Mouse (Mus musculus) left cerebral cortex, adult 8-10 months (tissue): ENCODE measurements at regions not wholly inside any gene's neighbourhood (a gene's known extent, or its start where the extent isn't known, plus 50 kb on each side); places are given as distances from the start of the nearest gene placed in this dataset.

Experiments used
- DNase-seq, 2 experiments: peaks; one replicate each; pipeline ENCODE4 v3.0.0; 2022; ENCODE audit warnings: low spot score in 2 of 2

GRCm38 (mm10) chr1:191486766-191487165, 83.7 kb upstream of the Ppp2r5a start:
- DNase-seq: no peak

DNA sequence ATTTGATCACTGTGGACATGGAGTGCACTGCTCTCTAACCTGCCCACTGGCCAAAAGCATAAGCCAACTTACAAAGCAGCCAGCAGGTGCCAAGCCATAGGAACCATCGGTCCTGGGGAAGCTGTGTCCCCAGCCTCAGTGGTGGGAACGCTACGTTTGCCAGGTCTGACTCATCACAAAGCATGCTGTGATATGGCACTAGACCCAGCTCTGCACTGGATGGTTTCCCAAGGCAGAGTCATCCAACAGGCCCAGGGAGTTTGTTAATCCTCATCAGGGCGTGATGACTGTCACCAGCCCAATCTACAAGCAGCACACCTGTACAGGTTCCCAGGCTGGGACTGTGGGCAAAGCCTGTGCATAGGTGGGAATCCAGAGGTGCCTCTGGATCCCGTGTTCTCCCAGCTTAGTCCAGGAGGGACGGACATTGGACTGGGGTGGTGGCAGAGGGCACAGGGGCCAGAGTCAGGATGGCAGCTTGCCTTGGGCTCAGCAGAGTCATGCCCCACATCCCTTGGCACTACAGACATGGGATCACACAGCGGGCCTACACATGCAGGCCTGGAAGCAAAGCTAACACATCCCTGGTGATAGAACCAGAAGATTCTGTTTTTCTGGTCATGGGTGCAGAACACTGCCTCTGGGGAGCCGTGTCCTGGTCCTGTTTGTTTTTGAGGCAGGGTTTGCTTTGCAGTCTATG, 81.8 kb upstream of the Ppp2r5a start:
- peak in 1 of 2 experiments; percentile 55 for DNase-seq

- no peak for DNase-seq
Observed at GRCm38 (mm10) chr1:191479906-191480379, 76.9 kb upstream of the Ppp2r5a start.

DNA sequence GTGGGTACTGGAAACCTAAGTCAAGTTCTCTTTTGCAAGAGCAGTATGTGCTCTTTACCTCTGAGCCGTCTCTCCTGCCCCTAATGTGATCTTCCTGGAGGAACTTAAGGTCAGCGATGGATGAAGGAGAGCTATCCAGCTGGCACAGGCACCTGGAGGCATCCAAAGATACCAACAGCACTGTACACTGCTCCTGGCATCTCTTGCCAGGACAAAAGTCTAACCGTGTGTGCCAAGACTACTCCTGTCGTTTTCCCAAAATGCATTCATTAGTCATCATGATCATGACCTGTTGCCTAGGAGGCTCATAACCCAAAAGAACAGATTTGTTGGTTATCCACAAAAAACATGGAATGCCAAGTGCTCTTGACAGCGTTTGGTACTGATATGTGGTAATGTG, 69.5 kb upstream of the Ppp2r5a start:
- no peak for DNase-seq

DNA sequence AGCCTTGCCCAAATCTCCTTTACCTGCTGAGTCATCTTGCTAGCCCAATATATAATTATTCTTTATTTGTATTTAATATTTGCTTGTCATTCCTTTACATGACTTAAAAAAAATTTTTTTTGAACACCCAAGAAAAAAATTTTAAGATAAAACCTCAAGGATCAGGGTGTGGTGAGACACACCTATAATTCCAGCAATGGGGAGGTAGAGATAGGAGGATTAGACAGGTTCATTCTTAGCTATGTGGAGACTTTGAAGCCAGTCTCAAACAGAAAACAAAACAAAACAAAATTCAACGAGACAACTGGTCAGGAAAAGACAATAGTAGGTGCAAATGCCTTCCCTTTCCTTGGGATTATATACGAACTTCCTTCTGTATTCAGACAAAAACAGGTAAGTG, 68.4 kb upstream of the Ppp2r5a start:
- DNase-seq: no peak

DNA sequence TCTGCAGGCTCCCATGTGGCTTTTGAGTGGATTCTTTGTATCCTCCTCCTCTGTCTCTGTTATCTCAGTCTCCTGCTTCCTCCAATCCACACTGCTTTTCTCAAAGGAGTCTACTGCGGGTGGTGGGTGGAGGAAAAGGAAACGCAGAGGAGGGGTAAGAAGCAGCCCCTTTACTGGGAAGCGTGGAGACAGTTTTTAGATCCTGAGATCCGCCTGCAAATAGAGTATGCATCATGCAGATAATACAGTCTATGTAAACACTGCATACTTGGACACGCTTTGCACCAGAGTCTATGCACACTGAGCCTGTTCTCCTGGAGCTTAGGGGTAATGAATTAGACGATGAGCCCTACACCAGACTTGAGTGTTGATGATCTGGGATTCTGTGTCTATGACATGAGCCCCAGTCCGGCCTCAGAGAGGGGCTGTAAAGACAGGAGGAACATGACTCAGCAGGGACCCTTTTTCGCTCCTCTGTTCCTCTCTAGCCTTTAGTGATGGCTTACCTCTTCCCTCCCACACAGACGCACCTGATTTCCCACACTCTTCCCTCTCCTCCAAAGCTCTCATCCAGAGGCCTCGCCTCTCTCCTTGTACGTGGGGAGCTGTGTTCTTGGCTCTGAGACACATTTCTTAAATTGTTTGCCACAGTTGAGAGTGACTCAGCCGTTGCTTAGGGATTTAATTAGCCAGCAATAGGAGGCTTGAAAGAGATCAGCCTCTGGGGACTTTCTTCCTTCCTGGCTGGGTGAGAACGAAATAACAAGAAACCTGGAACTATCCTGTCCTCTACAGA, 67.3 kb upstream of the Ppp2r5a start:
- DNase-seq: peak; percentile 47 to 82

GRCm38 (mm10) chr1:191468837-191469529, 65.9 kb upstream of the Ppp2r5a start:
- peak in 1 of 2 experiments; percentile 33 for DNase-seq

DNA sequence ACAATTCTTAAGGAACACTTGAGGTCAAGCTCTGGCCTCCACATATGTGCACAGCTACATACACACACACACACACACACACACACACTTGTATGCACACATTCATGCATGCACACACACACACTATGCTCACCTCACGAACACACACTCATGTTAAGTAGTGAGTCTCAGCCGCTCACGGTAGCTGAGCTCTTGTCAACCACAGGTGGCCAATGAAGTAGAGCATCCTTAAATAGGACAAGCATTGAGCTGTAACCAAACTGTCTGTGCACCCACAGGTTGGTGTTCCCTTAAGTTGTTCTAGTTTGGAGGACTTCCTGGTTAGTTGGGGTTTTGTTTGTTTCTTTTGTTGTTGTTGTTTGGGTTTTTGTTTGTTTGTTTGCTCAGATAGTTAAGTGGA, 63.2 kb upstream of the Ppp2r5a start:
- no peak for DNase-seq

DNA sequence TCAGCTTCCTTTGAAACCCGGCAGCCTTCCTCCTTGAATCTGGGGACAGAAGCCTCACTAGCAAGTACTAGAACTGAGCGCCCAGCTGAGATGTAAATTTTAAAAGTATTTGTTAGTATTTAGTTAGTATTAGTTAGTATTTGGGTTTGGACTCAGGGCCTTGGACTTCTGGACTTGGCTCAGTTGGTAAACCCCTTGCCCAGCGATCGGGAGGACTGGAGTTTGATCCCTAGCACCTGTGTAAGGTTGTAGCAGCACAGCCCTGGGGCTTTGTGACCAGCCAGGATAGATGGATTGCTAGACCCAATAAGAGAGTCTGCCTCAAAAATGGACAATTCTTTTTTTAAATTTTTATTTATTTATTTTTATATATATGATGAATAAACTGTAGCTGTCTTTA, 62.7 kb upstream of the Ppp2r5a start:
- DNase-seq: no peak

DNA sequence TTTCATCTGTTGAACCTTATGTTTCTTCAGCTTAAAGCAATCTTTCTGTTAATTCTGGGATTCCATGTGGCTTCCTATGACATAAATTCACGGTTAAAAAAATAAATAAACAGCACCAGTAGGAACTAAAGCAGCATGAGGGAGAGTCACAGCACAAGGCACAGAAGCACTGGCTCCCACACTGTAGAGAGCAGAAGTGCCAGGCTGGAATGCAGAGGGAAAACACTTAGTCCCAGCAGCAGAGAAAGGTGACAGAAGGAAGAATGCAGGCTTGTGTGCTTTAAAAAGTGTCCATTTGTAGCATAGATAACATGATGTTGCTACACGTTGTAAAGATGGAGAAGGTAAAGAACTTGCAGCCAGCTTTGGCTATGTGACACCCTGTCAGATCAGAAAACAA, 62.1 kb upstream of the Ppp2r5a start:
- DNase-seq: no peak

GRCm38 (mm10) chr1:191461811-191462491, 58.9 kb upstream of the Ppp2r5a start:
- DNase-seq: no peak

DNA sequence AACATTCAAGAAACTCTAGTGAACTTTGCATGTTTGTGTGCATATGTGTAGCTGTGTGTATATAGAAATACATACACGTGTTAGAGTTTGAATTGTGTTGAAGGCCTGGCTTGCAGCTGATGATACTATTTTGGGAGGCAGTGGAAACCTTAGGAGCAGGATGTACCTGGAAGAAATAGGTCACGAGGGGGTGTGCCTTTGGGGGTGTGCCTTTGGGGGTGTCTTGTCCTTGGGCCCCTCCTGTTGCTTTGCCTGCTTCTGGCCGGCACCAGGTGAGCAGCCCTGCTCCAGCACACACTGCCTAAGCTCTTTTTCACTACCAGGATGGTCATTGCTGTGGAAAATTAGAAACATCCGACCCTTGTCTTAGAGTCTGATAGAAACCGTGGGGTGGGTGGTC, 56.0 kb upstream of the Ppp2r5a start:
- no peak for DNase-seq

DNA sequence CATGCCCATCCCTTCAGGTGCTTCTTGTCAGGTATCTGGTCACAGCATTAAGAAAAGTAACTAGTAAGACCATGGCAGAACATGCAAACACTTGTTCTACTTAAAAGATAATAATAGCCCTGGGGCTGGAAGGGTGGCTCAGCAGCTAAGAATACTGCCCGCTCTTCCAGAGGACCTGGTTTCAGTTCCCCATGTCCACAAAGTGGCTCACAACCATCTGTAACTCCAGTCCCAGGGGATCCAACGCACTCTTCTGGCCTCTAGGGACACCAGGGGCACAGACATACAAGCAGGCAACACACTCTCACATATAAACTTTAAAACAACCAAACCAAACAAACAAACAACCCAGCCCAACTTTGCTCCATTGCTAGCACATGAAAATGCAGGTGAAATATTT, 55.2 kb upstream of the Ppp2r5a start:
- no peak for DNase-seq

DNA sequence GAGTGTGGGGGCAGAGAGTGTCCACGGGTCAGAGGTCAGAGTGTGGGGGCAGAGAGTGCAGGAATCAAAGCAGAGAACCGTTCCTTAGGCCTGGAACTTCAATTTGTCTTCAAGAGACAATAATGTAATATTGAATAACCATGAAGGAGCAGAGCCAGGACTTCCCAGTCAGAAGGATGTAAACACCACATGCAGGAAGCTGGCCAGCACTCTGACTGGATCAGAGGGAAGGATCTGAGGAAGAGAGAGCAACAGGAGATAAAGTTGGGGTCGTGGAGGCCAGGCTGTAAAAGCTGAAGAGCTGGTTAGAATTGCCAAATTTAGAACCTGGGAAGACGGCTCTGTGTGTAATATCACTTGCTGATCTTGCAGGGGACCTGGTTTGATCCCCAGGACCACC, 54.0 kb upstream of the Ppp2r5a start:
- no peak for DNase-seq

- no peak for DNase-seq
Observed at GRCm38 (mm10) chr1:191454604-191455003, 51.5 kb upstream of the Ppp2r5a start.

DNA sequence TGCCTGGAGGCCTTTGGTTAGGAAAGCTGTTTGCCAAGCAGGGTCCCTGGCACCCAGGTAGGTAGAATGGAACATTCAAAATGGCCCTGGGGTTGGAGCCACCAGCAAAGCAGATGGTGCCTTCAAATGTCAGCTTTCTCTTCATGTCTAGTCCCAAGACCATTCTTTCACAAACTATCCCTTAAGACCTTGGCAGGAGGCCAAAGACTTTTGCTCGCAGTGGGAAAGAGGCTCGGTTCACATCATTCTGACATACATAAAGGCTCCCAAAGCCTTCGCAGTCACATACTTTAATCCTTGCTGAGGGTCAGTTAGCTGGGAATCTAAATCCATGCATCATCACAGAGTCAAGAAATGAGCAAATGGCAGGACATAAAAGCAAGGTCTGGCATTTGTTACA, 50.5 kb upstream of the Ppp2r5a start:
- DNase-seq: no peak
